Mouse (Mus musculus) right cerebral cortex, postnatal 25 days (tissue): ENCODE measurements around the gene Pigk.

Experiments
- DNase-seq: peaks from one replicate; pipeline ENCODE4 v3.0.0; 2022

Gene Pigk

GRCm38 (mm10) chr3:152733513-152733912 is 19.6 kb downstream of the Pigk start:
- DNase-seq = no peak

DNA sequence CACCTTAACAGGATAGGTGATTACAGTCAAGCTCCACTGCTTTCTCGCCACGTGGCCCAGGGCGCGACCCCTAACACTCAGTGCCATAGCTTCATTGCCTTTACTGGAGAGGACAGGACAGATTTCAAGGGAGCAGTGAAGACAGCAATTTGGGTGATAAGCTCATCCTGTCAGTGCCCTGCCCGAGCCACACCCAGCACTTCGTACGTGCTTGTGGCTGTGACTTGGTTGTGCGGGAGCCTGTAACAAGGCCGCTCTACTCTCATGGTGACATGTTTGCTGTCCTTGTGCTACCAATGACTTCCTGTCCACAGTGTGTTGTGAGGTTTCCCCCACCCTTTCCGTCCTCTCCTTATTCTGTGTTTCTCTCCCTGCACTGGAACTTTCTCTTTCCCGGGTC is 20.2 kb downstream of the Pigk start:
- no peak for DNase-seq

GRCm38 (mm10) chr3:152735601-152736250 is 21.8 kb downstream of the Pigk start:
- no peak for DNase-seq

- DNase-seq = no peak
These were observed 30.4 kb downstream of the Pigk start for GRCm38 (mm10) chr3:152744301-152744700.

DNA sequence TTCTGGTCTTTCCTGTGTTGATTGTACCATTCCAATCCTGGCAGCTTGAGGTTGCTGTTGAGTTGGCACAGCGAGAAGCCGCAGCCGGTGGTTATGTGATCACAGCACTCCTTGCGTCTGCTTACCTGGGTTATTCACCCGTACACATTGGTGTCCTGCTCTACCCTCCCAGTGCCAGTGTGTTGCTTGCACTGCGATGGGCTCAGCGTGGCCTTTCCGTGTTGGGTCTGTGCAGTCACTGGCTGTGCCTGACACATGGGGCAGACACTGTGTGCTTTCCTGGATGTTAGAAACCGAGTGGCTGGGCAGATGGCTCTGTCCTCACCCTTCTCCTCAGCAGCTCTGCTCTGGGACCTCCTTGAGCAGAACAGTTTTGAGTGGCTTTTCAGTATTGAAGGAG is 31.7 kb downstream of the Pigk start:
- DNase-seq = no peak

DNA sequence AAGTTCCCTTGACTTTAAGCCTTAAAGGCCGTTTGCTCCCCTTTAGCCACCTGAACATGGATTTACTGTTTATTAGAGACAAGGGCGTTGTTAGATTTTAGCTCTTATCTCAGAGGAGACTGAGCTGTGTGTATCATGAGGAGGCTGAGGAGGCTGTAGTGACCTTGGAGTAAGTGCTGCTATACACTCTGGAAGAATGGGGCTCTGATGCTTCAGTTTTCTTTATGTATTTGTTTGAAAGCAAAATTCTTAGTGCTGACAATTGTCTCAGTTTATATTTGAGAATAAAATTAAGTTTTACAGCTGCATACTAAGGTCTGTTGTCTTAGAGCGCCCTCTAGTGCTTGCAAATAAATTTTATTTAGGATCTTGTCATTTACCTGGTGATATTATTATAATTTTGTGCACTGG is 35.6 kb downstream of the Pigk start:
- no peak for DNase-seq

GRCm38 (mm10) chr3:152749881-152750280 is 36.0 kb downstream of the Pigk start:
- DNase-seq = no peak

DNA sequence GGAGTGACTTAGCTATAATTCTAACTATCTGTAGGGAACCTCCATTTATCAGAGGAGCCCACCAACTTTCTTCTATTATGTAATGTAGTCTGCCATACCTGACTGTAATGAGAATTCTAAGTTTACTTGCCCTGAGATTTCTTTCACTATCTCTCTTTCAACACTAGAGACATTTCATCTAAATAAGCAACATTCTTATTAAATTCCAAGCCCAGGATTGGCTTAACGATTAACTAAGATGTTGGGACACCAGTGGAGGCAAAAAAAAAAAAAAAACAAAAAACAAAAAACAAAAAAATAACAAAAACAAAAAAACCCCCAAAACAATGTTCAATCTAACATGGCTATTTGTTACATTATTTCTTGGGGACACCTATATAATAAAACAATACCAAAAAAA is 39.0 kb downstream of the Pigk start:
- DNase-seq = no peak

DNA sequence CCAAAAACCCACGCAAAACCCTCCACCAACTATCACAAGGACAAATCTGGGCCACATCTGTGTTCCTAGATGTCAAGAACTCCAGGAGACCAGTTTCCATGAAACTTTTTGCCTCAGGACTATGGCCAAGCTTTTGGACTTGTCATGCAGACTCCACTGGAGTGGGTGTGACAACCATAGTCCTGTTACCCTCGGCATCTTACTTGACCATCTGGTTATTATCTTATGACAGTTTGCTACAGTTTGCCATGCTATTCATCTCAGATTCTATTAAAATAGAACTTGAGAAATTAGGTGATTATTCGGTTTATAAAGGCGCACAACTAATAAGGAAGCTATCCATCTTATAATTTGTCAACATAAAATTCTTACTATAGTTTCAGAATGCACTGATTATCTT is 39.4 kb downstream of the Pigk start:
- DNase-seq = no peak

DNA sequence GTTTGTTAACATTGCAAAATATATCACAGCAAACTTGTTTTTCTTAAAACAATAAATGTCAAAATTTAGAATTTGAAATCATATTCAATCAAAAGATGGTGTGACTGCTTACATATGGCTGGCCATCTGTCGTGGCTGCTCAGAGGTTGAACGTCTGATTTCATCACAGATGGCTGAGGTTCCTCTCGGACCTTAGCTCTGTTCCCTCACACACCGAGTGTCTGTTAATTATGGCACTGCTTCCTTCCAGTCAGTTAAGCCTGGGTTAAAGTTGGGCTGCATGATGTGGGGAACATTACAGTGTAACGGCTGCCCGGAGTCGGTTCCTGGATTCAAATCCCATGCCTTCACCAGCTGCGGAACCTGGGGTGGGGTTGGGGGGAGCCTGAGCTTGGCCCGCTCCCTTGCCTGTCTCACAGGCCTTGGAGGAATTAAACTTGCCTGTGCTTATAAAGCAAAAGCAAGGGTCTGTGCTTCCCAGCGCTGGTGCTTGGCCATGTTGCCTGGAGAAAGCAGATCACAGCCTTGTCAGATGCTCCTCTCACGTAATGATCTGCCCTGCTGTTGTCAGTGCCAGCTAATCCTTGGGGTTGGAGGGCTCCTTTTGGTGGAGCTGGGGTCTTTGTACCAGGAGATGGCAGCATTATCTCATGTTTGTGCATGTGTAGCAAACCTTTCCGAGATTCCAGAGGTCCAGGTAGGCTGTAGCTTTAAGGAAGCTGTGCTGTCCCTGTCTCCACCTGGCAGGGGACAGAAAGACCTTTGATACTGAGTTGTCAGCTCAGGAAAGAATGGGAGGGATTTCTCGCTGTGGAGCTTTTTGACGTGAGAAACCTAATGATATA is 40.2 kb downstream of the Pigk start:
- DNase-seq = no peak

DNA sequence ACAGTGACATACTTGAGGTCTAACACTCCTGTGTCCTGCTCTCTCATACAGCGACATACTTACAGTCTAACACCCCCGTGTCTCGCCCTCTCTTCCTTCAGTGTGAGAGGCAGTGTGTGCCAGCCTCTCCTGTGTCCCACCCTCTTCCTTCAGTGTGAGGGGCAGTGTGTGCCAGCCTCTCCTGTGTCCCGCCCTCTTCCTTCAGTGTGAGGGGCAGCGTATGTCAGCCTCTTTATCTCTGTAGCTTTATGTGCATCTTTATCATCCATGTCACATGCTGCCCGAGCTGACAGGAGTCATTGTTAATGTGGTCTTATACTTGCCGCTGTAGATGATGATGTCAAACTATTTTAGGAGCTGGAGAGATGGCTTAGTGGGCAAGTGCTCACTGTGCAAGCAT is 41.6 kb downstream of the Pigk start:
- no peak for DNase-seq

DNA sequence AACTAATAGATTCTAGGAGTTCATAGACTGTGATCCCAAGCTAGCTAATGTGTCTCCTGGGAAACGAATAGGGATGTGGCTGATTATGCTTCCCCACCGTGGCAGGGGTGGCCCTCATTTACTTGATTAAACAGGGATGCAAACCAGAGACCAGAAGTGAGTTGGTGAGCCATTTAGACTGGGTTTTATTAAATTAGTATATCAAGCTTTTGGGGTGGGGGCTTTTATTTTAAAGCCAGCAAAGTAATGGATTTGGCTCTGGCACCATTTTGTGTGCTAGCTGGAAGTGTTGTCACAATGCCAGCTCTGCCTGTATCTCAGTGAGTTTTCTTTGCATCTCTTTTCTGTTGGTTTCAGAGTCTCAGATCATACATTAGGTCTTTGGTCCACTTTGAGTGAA is 43.0 kb downstream of the Pigk start:
- DNase-seq = no peak

DNA sequence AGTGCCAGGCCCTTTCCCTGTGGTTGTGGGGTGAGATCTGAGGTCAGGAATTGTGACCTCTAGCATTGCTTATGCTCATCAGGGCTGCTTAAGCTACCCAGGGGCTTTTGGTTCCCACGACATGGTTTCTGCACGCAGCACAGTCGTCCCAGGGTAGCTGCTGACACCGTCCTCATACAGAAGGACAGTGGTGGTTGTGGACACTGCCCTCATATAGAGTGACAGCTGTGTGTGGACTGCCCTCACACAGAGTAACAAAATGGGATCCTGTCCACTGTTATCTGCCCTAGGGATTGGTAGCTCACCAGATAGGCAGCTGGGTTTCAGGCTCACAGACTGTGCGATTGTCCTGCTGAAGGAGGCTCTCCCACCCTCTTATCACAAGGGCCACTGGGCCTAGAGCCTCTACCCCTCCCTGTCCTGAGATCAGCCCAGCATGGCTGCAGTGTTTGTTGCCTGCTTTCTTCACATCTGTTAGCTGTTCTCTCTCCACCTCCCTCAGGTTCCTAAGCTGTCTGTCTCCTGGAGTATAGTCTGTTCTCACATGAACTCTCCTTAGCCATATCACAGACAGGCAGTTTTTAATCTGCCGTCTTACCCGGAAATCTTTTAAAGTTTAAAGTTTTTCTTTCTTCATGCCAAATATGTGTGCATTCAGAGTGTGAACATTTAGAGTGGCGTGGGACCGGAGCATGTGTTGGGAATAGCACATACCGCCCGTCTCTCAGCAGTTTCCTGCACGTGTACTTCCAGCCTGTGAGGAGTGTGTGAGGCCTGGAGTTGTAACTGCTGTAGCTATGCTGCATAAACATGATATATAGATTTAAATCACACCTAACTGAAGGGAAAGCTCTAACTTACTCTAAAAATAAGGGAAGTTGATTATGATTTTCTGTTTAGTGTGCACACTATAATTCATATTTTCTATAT is 43.8 kb downstream of the Pigk start:
- DNase-seq = no peak

GRCm38 (mm10) chr3:152758500-152759032 is 44.7 kb downstream of the Pigk start:
- no peak for DNase-seq

DNA sequence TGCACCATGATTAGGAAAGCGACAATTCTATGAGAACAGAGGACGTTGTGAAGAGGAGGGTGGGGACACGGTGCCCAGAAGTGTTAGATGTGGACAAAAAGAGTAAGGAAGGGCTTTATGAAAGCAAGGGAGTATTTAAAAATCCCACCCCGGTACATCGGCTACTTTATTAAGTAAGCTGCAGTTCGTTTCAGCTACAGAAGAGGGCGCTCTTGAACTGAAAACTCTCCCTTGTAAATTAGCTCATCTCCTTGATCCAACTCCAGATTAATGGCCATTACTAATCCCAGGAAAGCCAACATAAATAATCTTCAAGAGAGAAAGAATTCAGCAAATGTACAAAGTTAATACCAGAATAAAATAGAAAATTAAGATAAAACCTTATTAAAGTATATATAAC is 47.2 kb downstream of the Pigk start:
- DNase-seq = no peak

DNA sequence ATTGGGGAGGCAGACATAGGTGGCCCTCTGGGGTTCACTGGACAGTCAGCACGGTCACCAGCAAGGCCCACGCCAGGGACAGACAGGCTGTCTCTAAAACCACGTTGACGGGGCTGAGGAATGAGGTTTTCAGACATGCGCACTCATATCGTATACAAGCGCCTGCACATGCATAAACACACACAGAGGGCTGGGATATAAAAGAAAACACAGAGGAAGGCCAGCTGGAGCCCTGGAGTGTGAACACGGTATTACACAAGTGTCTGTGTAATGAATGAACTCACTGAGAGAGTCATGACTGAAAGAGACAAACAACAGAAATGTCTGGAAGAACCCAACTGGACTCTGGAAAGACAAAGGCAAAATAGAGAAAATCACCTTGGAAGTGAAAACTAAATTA is 47.8 kb downstream of the Pigk start:
- DNase-seq = no peak

- DNase-seq = no peak
These were observed 48.4 kb downstream of the Pigk start for GRCm38 (mm10) chr3:152762302-152762701.

DNA sequence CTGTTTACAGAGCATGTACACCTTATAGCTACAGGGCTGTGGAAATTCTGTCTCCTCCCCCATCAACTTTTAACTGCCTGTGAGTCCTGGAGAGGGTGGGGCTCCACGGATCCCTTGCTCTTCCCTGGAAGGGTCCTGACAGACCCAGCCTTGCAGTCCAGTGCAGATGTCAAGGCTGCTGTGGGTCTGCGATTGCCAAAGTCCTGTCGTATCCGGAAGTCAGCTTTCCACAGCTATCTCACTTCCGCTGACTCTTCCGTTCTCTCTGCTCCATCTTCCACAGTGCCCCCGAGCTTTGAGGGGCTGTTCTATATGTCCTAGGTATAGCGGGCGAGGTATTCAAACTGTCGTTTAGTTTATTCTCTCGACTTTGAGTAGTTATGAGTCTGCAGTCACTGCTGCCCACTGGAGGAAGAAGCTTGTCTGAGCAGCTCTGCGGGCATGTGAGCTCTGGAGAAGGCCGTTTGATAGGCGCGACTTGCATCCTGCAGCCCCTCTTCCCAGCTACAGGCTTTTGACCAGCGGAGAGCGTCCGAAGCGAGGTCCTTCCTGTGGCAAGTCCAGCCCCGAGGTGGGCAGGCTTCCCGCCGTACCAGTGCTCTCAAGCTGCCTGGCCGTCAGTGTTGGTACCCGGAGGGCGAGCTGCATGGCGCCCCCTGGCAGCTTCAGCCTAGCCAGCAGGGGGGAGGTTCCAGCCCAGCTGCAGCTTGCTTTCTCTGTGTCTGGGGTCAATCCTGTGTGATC is 49.4 kb downstream of the Pigk start:
- DNase-seq = peak; percentile 29

- no peak for DNase-seq
These were observed 50.8 kb downstream of the Pigk start for GRCm38 (mm10) chr3:152764516-152765312.

DNA sequence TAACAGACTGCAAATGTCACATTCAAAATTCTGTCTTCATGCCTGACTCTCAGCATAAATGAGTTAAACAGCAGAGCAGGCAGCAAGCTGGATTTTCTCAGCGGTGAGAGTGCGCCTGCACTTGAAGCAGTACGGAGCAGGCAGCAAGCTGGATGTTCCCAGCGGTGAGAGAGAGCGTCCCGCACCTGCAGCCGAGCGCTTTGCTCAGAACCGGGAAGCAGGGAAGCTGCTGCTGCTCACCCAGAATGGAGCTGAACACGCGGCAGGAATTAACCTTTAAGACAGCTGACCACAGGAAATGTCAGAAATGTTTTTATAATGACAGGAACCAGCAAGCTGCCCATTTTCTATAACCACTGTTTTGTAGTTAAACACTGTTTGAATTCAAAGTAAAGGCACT is 53.6 kb downstream of the Pigk start:
- no peak for DNase-seq

DNA sequence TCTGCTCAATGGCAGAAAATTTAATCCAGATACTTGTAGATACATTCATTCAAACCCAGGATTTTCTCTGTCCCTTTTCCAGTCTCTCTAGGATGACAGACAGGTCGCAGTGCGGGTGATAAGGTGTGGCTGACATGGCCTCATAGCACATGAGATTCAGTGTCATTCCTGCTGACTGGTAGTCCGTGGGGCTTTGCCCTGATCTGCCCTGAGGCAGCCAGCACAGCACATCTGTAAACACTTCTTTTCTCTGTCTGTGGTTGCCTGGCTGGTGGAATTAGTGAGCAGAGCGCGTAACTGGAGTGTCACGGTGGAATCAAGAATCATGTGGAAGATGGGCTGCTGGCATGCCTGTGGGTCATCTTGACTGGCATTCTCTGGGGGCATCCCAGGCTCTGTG is 56.2 kb downstream of the Pigk start:
- no peak for DNase-seq

DNA sequence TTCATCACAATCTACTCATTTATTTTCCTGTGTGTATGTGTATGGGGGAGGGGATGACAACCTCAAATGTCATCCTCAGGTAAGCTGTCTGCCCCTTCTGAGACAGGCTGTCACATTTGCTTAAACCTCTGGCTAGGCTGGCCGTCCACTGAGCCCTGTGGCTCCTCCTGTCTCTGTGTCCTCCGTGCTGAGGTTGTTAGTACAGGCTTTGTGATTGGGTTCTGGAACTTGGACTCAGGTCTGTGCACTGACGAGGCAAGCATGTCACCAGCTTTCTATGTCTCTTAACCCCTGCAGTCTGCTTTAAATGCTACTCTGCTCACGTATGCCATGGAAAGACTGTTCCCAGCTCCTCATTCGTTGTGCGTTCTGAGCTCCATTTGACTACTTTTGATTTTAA is 62.5 kb downstream of the Pigk start:
- DNase-seq = no peak
